Mouse (Mus musculus): ENCODE data around the gene Grip1. TPM values are rescaled to one million over a fixed set of nuclear protein-coding genes. Genes with fewer than 3 reads are reported as not detected.

Grip1 gene
- total and polyA plus RNA-seq, 2 experiments: under 0.01 to 0.02 TPM

DNA sequence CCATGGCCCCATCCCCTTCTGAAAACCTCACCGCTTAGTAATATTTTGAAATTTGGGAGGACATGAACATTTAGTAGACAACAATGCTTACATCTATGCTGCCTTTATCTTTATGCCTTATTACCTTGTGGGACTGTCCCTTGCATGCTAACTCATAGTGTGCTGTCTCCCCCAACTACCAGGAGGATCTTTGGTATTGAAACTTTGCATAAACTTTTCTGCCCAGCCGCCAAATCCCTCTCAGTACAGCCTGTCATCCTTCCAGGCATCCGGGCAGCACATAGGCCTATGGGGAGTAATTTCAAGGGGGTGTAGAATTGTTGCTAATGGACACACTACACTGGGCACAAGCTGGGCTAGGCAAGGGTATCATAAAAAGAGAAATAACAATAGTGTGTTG is 162.4 kb downstream of the Grip1 start:
- TF ChIP-seq CTCF (IDR thresholded peaks at IDR 0.05; ENCODE audit: low read depth, low read length) (no peak), POLR2A (IDR thresholded peaks at IDR 0.05; ENCODE audit: extremely low read depth, insufficient read depth, low read length) (no peak)
- H3K36me3 ChIP-seq (ENCODE audit: control insufficient read depth, insufficient read depth, low read length): no peaks in the 10 kb centered on the region
- H3K27me3 ChIP-seq (ENCODE audit: control insufficient read depth, insufficient read depth, low read length): no peaks in the 10 kb centered on the region
- no peak overlapping the region for H3K27ac ChIP-seq (replicated peaks; ENCODE audit: insufficient read depth, low read depth, low read length)
- DNase-seq (ENCODE audit: extremely low read depth, low read depth, low spot score): no peak
- H3K9ac ChIP-seq (ENCODE audit: low read depth, low read length): no peak overlapping the region
- no peak overlapping the region for H3K4me3 ChIP-seq (ENCODE audit: insufficient read depth, low read depth, low read length)
- no peaks in the 10 kb centered on the region for H3K79me2 ChIP-seq (ENCODE audit: control insufficient read depth, insufficient read depth, low read length)
- 95% methylated on average over 3 of the region's 3 CpGs for WGBS
- H3K4me1 ChIP-seq (ENCODE audit: control insufficient read depth, insufficient read depth, low read length): peaks cover 7% of the 10 kb centered on the region

DNA sequence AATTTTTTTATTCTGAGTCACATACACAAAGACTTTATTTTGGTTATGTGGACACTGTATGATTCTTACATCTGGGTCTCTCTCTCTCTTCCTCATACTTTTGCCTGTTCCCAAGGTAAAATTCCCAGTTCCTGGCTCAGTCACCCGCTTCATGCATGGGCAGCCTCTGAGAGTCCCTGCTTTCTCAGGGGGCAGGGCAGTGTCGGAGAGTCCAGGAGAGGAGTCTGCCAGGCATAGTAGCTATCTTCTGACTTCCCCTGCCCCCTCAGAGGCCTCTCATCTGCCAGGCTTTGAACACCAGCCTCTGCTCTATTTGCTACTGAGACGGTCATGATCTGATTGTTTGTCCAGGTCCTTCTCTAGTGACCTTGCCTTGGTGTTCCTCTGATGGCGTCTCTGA is 175.0 kb downstream of the Grip1 start:
- no peaks in the 10 kb centered on the region for H3K36me3 ChIP-seq (ENCODE audit: control insufficient read depth, insufficient read depth, low read length)
- WGBS: 66% methylated on average over 4 of the region's 4 CpGs
- H3K27ac ChIP-seq (replicated peaks; ENCODE audit: insufficient read depth, low read depth, low read length): no peak overlapping the region
- H3K27me3 ChIP-seq (ENCODE audit: control insufficient read depth, insufficient read depth, low read length): no peaks in the 10 kb centered on the region
- DNase-seq (ENCODE audit: extremely low read depth, low read depth, low spot score): no peak
- H3K4me1 ChIP-seq (ENCODE audit: control insufficient read depth, insufficient read depth, low read length): no peaks in the 10 kb centered on the region
- TF ChIP-seq POLR2A (IDR thresholded peaks at IDR 0.05; ENCODE audit: extremely low read depth, insufficient read depth, low read length) (no peak), CTCF (IDR thresholded peaks at IDR 0.05; ENCODE audit: low read depth, low read length) (no peak)
- no peak overlapping the region for H3K9ac ChIP-seq (ENCODE audit: low read depth, low read length)
- no peak overlapping the region for H3K4me3 ChIP-seq (ENCODE audit: insufficient read depth, low read depth, low read length)
- H3K79me2 ChIP-seq (ENCODE audit: control insufficient read depth, insufficient read depth, low read length): no peaks in the 10 kb centered on the region

DNA sequence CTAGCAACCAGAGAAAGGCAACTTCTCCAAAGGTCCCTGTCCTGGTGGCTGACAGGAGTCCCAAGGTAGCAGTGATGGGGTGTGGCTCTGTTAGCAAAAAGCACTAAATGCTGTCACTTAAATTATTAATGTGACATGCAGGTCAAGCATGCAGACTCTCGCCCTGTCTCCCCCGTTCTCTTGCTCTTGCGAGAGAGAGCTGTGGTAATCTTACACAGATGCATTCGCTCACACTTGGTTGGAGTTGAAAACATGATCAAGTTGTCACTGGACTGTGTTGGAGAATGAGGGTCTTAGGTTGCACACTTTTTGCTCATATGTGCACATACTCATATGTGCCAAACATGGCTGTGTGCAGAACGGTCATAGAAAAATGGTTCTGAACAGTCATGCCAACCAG is 176.8 kb downstream of the Grip1 start:
- Histone ChIP-seq H3K4me1 (ENCODE audit: control insufficient read depth, insufficient read depth, low read length) (no peaks in the 10 kb centered on the region), H3K27ac (replicated peaks; ENCODE audit: insufficient read depth, low read depth, low read length) (no peak overlapping the region), H3K36me3 (ENCODE audit: control insufficient read depth, insufficient read depth, low read length) (no peaks in the 10 kb centered on the region), H3K4me3 (ENCODE audit: insufficient read depth, low read depth, low read length) (no peak overlapping the region), H3K27me3 (ENCODE audit: control insufficient read depth, insufficient read depth, low read length) (no peaks in the 10 kb centered on the region), H3K79me2 (ENCODE audit: control insufficient read depth, insufficient read depth, low read length) (no peaks in the 10 kb centered on the region), H3K9ac (ENCODE audit: low read depth, low read length) (no peak overlapping the region)
- TF ChIP-seq CTCF (IDR thresholded peaks at IDR 0.05; ENCODE audit: low read depth, low read length): no peak
- DNase-seq (ENCODE audit: extremely low read depth, low read depth, low spot score): no peak
- WGBS: 95% methylated on average over 5 of the region's 5 CpGs

DNA sequence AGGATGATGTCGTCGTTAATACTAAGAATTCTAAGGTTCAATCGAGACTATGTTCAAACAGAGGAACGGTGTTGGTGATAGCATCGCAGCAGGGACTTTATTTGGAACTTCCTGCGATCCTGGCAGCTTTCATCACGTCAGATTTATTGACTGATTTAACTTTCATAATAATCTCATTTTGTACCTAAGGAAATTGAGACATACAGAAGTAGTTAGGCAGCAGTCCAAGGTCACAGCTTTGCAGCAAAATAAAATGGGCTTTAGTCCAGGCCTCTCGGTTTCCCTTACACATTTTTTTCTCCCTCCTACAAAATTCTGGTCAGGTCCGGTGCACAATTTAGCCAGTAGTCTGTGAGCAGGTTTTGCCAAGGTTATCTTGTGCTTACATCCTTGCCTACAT is 178.3 kb downstream of the Grip1 start:
- TF ChIP-seq CTCF (IDR thresholded peaks at IDR 0.05; ENCODE audit: low read depth, low read length) (no peak), POLR2A (IDR thresholded peaks at IDR 0.05; ENCODE audit: extremely low read depth, insufficient read depth, low read length) (no peak)
- Histone ChIP-seq H3K36me3 (ENCODE audit: control insufficient read depth, insufficient read depth, low read length) (no peaks in the 10 kb centered on the region), H3K27me3 (ENCODE audit: control insufficient read depth, insufficient read depth, low read length) (0 out of 2 replicates have a peak, but pooled peaks cover 2% of the 10 kb centered on the region), H3K4me3 (ENCODE audit: insufficient read depth, low read depth, low read length) (no peak overlapping the region), H3K79me2 (ENCODE audit: control insufficient read depth, insufficient read depth, low read length) (no peaks in the 10 kb centered on the region), H3K9ac (ENCODE audit: low read depth, low read length) (no peak overlapping the region), H3K27ac (replicated peaks; ENCODE audit: insufficient read depth, low read depth, low read length) (no peak overlapping the region), H3K4me1 (ENCODE audit: control insufficient read depth, insufficient read depth, low read length) (no peaks in the 10 kb centered on the region)
- DNase-seq (ENCODE audit: extremely low read depth, low read depth, low spot score): no peak
- WGBS: 65% methylated on average over 9 of the region's 9 CpGs

DNA sequence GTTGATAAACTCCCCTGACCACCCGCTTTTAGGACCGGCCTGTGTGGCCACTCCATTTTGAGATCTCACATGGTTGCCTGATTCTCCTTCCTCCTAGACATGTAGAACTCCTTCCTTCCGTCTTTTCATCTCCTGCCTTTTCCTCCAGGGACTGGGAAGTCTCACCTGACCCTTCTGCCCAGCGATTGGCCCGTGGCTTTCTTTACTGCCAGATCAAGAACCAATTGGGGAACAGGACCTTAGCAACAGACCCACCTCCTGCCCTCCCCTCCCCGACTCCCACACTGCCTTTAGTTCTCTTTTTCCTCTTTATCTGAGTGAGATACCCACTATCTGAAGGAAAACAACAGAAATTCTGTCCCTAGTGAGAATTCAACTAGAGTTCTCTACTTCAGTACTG is 180.9 kb downstream of the Grip1 start:
- no peak for DNase-seq (ENCODE audit: extremely low read depth, low read depth, low spot score)
- no peaks in the 10 kb centered on the region for H3K4me1 ChIP-seq (ENCODE audit: control insufficient read depth, insufficient read depth, low read length)
- no peaks in the 10 kb centered on the region for H3K79me2 ChIP-seq (ENCODE audit: control insufficient read depth, insufficient read depth, low read length)
- no peak overlapping the region for H3K27ac ChIP-seq (replicated peaks; ENCODE audit: insufficient read depth, low read depth, low read length)
- no peak overlapping the region for H3K9ac ChIP-seq (ENCODE audit: low read depth, low read length)
- no peak overlapping the region for H3K4me3 ChIP-seq (ENCODE audit: insufficient read depth, low read depth, low read length)
- 75% methylated on average over 6 of the region's 6 CpGs for WGBS
- TF ChIP-seq POLR2A (IDR thresholded peaks at IDR 0.05; ENCODE audit: extremely low read depth, insufficient read depth, low read length) (no peak), CTCF (IDR thresholded peaks at IDR 0.05; ENCODE audit: low read depth, low read length) (no peak)
- 0 out of 2 replicates have a peak, but pooled peaks cover 2% of the 10 kb centered on the region for H3K27me3 ChIP-seq (ENCODE audit: control insufficient read depth, insufficient read depth, low read length)
- no peaks in the 10 kb centered on the region for H3K36me3 ChIP-seq (ENCODE audit: control insufficient read depth, insufficient read depth, low read length)

DNA sequence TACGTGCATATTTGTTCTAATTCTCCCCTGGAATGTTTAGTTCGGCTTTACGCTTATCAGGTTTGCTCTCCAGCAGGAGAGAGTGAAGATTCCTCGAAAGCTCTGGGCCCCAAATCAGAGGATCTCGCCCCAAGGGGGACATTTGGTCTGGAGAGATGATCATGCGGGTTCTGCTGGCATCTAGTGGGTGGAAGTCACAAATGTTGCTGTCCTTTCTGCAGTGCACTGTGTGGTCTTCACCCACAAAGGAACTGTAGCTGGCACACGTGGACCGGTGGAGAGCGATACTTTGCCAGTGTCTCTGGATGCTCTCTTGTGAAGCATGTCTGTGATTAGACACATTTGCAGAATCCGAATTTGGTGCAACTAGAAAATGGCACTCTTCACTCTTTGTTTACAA is 186.9 kb downstream of the Grip1 start:
- H3K9ac ChIP-seq (ENCODE audit: low read depth, low read length): no peak overlapping the region
- no peaks in the 10 kb centered on the region for H3K79me2 ChIP-seq (ENCODE audit: control insufficient read depth, insufficient read depth, low read length)
- DNase-seq (ENCODE audit: extremely low read depth, low read depth, low spot score): no peak
- no peak overlapping the region for H3K4me3 ChIP-seq (ENCODE audit: insufficient read depth, low read depth, low read length)
- H3K4me1 ChIP-seq (ENCODE audit: control insufficient read depth, insufficient read depth, low read length): no peaks in the 10 kb centered on the region
- H3K27ac ChIP-seq (replicated peaks; ENCODE audit: insufficient read depth, low read depth, low read length): no peak overlapping the region
- TF ChIP-seq CTCF (IDR thresholded peaks at IDR 0.05; ENCODE audit: low read depth, low read length) (no peak), POLR2A (IDR thresholded peaks at IDR 0.05; ENCODE audit: extremely low read depth, insufficient read depth, low read length) (no peak)
- no peaks in the 10 kb centered on the region for H3K36me3 ChIP-seq (ENCODE audit: control insufficient read depth, insufficient read depth, low read length)
- WGBS: 77% methylated on average over 10 of the region's 10 CpGs
- H3K27me3 ChIP-seq (ENCODE audit: control insufficient read depth, insufficient read depth, low read length): 0 out of 2 replicates have a peak, but pooled peaks cover 2% of the 10 kb centered on the region

Measured in liver, adult 2 months (tissue).